Mouse (Mus musculus): Measurements from ENCODE around the gene Rasd1.
"Not testable (repeated sequence)": the region's sequence is repeated elsewhere in the genome, so short reads cannot be mapped to it uniquely, and the experiment has no call there.

Rasd1 gene

DNA sequence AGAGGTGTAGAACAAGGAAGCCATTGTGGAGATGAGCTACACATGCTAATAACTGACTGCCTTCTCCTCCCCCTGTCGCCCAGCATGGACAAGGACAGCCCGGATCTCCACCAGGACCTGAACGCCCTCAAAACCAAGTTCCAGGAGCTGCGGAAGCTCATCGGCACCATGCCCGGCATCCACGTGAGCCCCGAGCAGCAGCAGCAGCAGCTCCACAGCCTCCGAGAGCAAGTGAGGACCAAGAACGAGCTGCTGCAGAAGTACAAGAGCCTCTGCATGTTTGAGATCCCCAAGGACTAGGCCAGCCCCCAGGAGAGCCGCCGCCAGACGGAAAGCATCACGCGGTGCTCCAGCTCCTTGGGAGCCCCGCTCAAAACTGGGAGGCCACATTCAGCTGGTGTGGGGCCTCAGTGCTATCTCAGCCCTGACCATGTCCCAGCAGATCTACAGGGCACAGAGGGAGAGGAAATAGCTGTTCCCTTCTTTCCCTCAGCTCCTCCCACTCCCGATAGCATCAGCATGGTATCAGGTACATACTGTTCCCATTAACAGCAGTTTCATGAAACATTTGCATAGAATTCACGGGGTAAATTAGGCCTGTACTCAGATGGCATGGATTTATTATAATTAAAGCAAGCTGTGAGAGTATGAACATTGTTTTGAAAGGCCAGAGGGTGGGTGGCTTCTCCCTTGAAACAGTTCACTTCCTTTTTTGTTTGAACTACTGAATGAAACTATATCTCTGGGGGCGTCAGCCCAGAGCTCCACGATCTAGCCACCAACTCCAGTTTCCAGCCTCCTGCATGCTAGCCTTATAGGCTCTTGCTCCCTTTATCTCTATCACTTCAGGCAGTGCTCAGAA is 4.0 kb downstream of the Rasd1 start:
- DNase-seq (ENCODE audit: low read depth, low spot score), result no peak

DNA sequence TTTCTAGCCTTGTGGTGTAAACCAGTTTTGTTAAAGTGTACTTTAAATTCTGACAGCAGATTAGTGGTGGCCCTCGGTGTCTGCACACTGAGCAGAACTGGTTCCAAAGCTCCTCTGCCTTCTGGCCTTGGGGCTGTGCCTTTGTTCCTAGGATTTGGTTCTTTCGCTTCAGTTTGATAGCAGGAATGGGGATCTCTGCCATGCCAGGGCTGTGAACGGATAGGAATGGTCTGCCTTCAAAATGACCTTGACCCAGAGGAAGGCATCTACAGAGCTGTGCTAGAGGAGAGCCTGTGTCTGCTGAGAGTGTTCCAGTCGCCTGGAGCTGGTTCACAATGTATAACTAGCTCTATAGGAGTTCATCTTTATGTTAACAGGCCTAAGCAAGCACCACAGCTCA is 5.3 kb downstream of the Rasd1 start:
- no peak for DNase-seq (ENCODE audit: low read depth, low spot score)

DNA sequence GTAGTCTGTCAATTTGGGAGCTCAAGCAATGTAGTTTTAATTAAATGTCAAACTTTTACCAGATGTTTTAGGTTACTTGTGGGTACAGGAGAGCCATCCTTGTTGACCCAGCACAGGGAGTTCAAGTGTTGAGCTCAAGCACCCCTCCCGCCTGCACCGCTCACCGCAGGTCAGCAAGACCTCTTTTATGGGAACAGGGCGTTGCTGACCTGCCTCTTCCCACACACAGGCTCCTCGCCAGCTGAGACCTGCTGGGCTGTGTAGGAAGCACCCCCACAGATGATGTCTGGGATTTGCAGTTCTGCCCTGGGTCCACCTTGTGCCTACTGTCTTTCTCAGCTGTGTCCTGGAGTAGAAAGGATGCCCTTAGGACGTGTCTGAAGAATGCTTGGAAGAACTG is 8.0 kb downstream of the Rasd1 start:
- no peak for DNase-seq (ENCODE audit: low read depth, low spot score)

DNA sequence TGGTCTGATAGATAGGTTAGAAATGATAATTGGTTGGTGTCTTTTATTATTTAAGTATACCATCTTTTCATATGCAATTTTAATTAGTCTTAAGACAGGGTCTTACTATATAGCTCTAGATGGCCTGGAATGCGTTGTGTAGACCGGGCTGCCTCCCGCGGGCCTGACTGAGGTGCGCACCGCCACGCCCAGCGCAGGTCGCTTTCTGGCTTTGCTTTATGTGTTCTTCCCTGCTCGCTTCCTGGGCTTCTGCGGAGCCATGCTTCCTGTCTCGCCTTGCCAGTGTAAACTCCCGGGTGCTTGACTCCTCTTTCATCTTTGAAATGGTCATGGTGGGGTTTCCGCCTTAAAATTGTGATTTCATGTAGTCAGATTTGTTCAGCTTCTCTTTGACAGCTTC is 11.9 kb downstream of the Rasd1 start:
- DNase-seq (ENCODE audit: low read depth, low spot score), result no peak

DNA sequence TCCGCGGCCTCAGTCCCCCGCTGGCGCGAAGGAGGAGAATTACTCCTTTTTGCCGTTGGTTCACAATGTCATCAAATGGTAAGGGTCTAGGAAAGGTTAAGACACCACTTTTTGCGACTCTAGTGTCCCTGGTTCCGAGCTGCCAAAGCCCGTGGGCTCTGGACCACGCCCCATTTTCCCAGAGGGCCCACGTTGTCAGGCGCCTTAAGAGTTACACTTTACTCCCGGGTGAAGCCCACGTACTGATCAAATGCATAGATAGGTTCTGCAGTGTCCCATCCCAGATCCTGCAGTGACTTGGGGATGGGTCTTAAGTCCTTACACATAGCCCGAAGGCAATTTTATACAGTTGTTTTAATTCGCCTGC is 16.4 kb downstream of the Rasd1 start:
- DNase-seq (ENCODE audit: low read depth, low spot score), result no peak

DNA sequence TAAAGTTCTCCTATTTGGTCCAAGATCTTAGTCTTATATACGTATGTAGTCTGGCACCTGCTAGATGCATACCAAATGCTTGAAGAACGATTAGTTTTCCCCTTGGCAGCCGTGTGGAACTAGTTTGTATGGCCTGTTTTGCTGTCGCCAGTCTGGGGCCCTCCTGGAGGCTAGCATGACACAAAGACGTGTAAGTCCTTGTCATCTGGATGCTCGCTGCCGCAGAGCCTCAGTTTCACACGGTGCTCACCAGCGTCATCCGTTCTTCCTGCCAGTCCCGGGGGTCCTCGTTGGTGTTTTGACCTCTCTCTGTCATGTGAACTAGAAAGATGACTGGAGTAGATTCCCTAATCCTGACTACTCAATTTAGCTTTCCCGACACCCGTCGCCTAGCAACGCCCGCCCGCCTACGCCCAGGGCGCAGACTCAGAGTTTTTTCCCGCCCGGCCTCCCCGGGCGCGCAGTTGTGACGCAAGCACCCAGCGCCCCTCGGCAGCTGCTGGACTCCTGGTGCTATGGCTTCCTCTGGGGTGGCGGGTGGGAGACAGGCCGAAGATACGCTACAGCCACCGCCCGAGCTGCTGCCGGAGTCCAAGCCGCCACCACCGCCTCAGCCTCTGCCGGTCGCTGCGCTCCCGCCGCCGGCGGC is 16.9 kb downstream of the Rasd1 start, which contains the start of gene Med9:
Med9 (plus strand) TSS at position 455 of the 649 bp plus-strand sequence.
- peak; percentile 90 for DNase-seq (ENCODE audit: low read depth, low spot score)

DNA sequence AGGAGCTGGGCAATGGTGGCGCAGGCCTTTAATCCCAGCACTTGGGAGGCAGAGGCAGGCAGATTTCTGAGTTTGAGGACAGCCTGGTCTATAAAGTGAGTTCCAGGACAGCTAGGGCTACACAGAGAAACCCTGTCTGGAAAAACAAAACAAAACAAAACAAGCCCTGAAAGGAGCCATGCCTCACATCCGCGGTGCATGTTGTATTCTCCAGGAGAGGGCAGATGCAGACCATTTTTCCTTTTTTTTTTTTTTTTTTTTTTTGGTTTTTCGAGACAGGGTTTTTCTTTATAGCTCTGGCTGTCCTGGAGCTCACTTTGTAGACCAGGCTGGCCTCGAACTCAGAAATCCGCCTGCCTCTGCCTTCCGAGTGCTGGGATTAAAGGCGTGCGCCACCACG is 19.9 kb downstream of the Rasd1 start:
- DNase-seq (ENCODE audit: low read depth, low spot score), result not testable (repeated sequence)

DNA sequence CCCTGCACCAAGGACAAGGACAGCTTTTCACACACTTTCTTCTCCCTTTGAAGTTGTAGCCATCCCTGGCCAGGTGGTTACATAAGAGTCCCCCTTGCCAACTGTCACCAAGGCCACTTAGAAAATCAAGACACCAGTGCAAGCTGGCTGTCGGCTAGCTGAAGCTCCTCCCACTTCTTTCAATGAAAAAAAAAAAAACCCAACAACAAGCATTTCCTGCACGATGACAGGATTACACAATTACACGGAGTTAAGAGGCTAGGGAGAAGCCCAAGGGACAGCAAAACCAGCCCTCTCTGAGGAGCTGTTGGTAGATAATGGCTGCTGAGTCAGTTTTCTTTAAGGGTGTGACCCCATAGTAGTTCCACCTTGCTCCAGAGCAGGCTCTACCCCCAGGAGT is 23.4 kb downstream of the Rasd1 start:
- no peak for DNase-seq (ENCODE audit: low read depth, low spot score)

DNA sequence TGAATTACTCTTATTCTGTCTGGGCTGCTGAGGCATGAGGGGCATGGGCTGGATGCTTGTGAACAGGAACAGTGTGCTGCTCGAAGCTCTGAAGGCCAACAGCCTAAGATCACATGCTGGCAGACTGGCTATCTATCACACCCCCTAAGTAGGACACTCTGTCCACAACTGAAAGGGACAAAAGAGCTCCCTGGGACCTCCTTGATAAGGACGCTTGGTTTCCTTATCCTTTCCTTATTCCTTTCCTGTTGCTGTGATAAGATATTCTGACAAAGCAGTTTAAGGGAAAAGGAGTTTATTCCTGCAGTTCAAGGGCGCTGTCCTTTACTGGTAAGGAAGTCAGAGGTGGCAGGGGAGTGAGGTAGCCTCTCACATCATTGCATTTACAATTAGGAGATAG is 24.1 kb downstream of the Rasd1 start:
- DNase-seq (ENCODE audit: low read depth, low spot score), result no peak

DNA sequence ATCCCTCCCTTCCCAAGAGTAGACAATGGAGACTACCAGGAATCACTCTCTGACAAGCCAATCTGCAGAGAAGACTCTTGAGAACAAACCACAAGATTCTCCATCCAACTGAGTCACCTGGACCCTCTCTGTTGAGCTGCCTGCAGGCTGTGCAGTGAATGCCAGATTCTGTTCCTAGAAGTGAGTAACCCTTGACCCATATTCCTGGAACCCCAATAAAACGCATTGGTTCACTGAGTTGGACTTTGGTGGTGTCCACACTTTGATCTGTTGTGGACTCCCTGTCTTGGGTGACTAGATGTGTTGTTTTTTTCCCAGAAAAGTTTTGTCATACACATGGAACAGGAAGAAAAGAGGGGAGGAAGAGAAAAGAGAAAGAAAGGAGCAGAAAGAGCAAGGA is 24.9 kb downstream of the Rasd1 start:
- DNase-seq (ENCODE audit: low read depth, low spot score), result no peak

DNA sequence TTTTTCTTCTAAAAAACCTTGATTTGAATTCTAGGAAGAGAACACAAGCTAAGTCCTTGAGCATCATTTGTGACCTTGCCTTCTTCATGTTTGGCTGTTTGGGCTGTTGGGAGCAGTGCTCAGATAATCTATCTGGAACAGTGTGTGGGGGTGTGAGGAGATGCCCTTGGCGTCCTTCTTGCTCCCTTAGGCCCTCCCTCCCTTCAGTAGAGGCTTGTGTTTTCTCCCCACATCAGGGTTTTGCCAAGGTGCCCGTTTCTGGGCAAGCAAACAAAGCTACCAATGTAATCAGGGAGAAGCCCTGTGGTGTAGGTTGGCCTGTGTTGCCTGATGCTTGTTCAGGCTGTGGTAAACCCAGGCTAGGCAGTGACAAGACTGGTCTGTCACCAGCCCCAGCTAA is 27.1 kb downstream of the Rasd1 start:
- no peak for DNase-seq (ENCODE audit: low read depth, low spot score)

DNA sequence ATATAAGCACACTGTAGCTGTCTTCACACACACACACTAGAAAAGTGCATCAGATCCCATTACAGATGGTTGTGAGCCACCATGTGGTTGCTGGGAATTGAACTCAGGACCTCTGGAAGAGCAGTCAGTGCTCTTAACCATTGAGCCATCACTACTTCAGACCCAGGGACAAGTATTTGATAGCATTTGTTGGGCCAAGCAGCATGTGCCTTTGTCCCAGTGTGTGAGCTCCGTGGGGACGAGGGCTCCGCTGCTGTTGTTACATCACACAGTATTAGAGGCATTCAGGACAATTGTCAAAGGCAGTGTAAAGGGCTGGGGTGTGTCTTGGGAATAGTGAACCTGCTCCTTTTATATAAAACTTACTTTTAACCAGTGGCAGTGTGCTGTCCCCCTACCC is 27.7 kb downstream of the Rasd1 start:
- DNase-seq (ENCODE audit: low read depth, low spot score), result no peak

DNA sequence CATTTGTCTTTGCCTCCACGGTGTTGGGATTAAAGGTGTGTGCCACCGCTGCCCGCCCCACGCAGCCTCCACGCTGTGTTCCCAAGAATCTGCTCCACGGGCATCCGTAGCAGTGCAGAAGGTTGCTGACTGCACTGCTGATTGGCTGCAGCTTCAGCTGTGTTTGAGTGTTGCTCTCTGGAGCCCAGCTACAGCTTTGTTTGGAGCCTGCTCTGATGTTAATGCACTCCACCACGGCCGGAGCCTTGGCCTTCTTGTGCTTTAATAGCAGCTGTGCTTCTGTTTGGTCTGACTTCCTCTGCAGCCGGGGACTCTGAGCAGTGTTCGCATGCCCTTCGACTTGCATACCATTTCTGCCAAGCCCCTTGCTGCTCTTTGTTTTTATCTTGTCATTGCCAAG is 30.8 kb downstream of the Rasd1 start:
- no peak for DNase-seq (ENCODE audit: low read depth, low spot score)

DNA sequence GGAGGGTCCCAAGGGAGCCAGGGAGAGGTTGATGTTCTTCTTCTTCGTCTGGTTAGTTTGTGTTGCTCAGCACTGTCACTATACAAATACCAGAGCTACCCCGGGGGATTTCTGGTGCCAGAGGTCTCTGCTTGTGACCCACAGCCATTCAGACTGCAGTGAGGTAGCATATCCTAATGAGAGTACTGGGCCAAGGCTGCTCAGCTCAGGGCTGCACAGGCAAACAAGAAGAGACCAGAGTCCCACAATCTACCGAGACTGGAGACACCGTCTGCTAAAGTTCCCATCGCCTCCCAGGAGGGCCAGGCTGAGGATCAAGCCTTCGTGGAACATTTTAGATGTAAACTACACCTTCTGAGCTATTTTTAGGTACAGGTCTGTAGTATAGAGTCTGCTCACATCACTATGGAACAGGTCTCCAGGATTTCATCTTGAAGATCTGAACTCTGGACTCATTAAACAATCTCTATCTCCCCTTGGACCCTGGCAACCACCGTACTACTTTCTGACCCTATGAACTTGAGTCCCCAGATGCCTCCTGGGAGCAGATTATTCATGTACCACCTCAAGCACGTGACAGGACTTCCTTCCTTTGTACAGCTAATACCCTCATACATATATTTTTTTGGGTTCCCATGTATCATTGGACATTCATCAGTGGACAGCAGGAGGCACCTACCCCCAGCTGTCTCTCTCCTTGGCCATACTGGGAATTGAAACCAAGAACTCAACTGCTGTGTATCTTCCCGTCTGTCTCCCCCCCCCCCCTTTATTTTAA is 32.0 kb downstream of the Rasd1 start:
- DNase-seq (ENCODE audit: low read depth, low spot score), result no peak

DNA sequence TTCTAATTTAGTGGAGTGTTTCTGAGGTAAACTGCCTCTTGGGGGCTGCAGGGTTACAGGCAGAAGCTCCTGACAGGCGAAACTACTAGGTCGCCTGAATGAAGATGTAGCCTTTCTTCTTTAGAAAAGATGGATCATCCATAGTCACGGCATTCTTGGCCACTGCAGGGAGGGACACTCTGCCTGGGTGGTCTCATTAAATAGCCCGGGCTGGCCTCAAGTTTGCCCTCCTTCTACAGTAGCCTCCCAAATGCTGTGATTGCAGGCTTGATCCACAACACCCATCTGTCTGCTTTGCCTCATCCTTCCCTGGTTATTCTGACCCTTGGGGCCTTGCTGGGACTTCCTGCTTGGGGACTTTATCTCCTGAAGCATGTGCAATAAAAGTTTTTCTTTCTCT is 34.7 kb downstream of the Rasd1 start:
- no peak for DNase-seq (ENCODE audit: low read depth, low spot score)

DNA sequence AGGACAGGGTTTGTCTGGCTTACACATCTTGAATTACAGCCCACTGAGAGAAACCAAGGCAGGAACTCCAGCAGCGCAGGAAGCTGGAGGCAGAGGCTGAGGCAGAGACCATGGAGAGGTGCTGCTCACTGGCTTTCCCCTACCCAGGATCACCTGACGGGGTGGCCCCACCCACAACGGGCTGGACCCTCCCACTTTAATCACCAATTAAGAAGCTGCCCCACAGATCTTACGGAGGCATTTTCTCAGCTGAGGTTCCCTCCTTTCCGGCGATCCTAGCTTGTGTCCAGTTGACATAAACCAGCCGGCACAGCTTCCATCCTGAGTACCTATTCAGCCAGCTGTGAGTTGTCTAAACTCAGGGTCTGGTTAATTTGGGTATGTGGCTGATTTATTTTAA is 43.5 kb downstream of the Rasd1 start:
- peak; percentile 17 for DNase-seq (ENCODE audit: low read depth, low spot score)

DNA sequence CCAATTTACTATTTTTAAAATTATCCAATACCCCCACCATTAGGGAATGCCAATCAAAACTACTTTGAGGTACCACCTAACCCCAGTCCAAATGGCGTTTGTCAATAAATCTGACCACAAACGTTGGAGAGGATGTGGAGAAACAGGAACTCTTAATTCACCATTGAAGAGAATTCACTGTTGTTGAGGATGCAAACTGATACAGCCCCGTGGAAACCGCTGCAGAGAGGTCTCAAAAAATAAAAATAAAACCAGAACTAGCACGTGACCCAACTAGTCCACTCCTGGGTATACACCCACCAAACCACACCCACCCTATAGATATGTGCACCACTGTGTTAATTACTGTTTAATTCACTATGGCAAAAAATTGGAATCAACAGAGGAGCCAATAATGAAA is 44.4 kb downstream of the Rasd1 start:
- no peak for DNase-seq (ENCODE audit: low read depth, low spot score)

DNA sequence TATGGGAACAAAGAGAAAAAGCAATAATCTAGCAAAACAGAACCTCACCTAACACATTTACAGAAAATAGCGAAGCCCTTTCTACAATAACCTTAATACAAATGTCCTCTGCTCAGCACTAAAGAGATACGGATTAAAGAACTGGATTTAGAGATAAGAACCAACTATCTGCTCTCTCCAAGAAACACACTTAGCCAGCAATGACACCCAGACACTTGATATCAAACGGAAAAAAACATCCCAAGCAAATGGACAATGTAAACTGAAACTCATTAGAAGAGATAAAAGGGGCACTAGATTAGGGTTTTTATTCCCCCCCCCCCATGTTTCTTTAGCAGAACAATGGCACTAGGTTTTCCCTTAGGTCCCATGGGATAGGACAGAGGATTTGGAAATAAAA is 45.3 kb downstream of the Rasd1 start:
- no peak for DNase-seq (ENCODE audit: low read depth, low spot score)

DNA sequence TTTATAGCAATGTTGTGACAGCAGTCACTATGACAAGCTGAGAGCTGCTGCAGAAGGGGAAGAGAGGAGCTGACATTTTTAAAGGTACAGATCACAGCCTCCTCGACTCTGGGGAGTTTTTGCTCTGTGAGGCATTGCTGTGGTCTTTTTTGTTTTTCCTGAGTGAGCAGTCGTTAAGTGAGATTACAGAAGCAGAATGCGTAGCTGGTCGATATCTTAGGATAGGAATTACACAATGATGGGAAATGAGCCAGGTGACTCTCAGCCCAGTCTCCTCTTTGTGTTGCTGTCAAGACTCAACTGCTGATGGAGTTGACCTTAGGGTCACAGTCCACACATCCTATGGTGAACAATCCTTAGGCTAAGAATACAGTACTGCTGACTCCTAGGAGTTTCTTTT is 46.7 kb downstream of the Rasd1 start:
- DNase-seq (ENCODE audit: low read depth, low spot score), result no peak

DNA sequence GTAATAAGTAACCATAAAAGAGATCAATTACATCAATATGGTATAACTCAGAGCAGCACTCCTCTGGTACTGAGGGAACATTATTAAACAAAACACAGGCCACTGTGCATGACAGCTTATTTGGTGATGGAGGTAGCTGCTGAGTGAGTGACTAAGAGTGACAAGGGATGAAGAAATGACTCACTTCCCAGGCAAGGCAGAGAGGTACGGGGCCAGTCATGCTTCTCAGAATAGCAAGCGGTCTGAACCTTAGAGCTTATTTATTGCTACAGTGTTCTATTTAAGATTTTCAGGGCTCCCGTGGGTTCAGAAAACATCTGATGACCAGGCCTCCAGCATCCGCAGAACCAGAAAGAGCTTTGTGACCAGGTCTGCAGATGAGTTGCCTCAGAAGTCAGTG is 51.0 kb downstream of the Rasd1 start:
- no peak for DNase-seq (ENCODE audit: low read depth, low spot score)
